Mouse (Mus musculus): Measurements from ENCODE around the gene Mdn1.

DNA sequence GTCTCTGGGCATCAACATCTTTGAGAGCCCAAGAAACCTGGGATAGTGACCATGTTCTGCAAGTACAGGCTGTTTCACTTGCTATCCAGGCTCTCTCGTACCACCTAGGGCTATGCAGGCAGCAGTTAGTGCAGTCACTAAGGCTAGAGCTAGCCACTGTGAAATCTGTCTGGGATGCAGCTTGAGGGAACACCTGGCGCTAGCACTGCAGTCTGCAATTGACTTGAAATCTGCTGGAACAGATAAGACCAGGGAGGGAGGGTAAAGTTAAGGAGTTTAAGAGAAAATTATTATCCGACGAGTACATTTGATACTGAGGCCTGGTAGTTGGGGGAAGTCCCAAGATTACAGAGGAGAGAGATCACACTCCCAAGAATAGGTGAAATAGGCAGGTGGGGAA is 123.1 kb downstream of the Mdn1 start:
- TF ChIP-seq CTCF (IDR thresholded peaks at IDR 0.05; ENCODE audit: borderline replicate concordance, insufficient read depth, low read length) (no peak), POLR2A (IDR thresholded peaks at IDR 0.05; ENCODE audit: low read depth, low read length) (no peak)

Data from embryonic fibroblast, embryonic 13.5 days (primary cell).